Comparison of ENCODE assay signal across 8 mouse cellular contexts in the genomic region with DNA sequence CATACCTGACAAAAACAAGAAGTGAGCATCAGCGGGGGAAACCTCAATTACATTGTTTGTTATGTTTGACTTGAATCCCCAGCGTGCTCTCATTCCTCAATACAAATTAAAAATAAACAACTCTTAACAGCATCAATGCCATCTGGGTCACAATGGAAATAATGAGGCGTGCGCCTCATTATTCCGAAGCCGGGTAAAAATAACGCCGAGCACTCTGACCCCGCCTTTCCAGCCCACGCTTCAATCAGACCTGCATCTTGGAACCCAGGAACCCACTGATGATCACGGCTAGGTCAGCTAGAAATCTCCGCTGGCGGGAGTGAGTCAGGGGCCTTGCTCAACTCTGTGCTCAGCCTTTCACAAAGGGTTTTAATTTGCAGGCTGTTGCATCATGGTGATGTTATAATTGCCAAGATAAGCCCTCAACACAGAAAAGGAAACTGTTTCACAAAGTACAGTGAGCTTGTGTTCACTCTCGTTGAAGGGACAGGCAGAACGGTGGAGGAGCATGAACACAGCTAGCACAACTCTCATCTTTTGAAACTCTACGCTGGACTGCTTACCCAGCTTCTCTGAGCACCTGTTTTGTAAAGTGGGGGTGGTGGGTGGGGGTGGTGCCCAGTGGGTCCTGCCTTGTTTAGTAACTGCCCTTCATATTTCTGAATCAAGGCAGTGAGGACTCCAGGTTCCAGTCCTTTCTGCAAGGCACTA. TPM values are rescaled to one million over a fixed set of nuclear protein-coding genes. Genes with fewer than 3 reads are reported as not detected.
DNase-seq lines count a peak whose midpoint lies in the region; ATAC-seq and TF ChIP-seq lines count a peak whose summit lies in the region.

No protein-coding gene starts in this region.

- no peak for TF ChIP-seq CTCF in lung, postnatal 0 days (IDR thresholded peaks at IDR 0.05)
- no peak for TF ChIP-seq CTCF in small intestine, adult 2 months (IDR thresholded peaks at IDR 0.05; ENCODE audit: extremely low read depth, insufficient read length, insufficient replicate concordance, low read depth, low read length)

- no peaks in the 10 kb centered on the region for H3K9me3 ChIP-seq in embryonic facial prominence, embryonic 14.5 days (ENCODE audit: control insufficient read depth, low read length)
- no peaks in the 10 kb centered on the region for H3K9me3 ChIP-seq in hindbrain, embryonic 11.5 days (ENCODE audit: control insufficient read depth, low read length)
- H3K9me3 ChIP-seq in lung, postnatal 0 days (ENCODE audit: low read length) = no peaks in the 10 kb centered on the region

- ATAC-seq in embryonic facial prominence, embryonic 14.5 days (ENCODE audit: low read depth) = no peak
- no peak for ATAC-seq in hindbrain, embryonic 11.5 days (ENCODE audit: low FRiP score)
- peak; percentile 6 for ATAC-seq in lung, postnatal 0 days

- 0 out of 2 replicates have a peak overlapping the region, but pooled peaks have one; percentile 11 for H3K27ac ChIP-seq in embryonic facial prominence, embryonic 14.5 days (replicated peaks; ENCODE audit: low read depth, low read length)
- H3K27ac ChIP-seq in hindbrain, embryonic 11.5 days (ENCODE audit: low read depth, low read length) = no peak overlapping the region
- H3K27ac ChIP-seq in lung, postnatal 0 days (ENCODE audit: low read length) = peak overlapping the region; percentile 54; the same call in 1 of the 2 replicates
- H3K27ac ChIP-seq in small intestine, adult 2 months (ENCODE audit: insufficient read depth, low read depth, low read length) = peak overlapping the region; percentile 35

- H3K9ac ChIP-seq in embryonic facial prominence, embryonic 14.5 days (ENCODE audit: low read depth, low read length) = peak overlapping the region; percentile 27; the same call in 1 of the 2 replicates
- no peak overlapping the region for H3K9ac ChIP-seq in hindbrain, embryonic 11.5 days (ENCODE audit: low read depth, low read length)
- H3K9ac ChIP-seq in lung, postnatal 0 days (replicated peaks; ENCODE audit: low read depth) = no peak overlapping the region

- H3K4me3 ChIP-seq in embryonic facial prominence, embryonic 14.5 days (ENCODE audit: low read depth, low read length) = no peak overlapping the region; the same call in 1 of the 2 replicates
- no peak overlapping the region for H3K4me3 ChIP-seq in hindbrain, embryonic 11.5 days (ENCODE audit: low read depth, low read length)
- no peak overlapping the region; the same call in 1 of the 2 replicates for H3K4me3 ChIP-seq in lung, postnatal 0 days (ENCODE audit: low read depth, low read length)
- peak overlapping the region; percentile 13; the same call in 1 of the 2 replicates for H3K4me3 ChIP-seq in small intestine, adult 2 months (ENCODE audit: low read depth, low read length)

- DNase-seq in urinary bladder, postnatal 36 days (ENCODE audit: low spot score in 2 of 2) = peak; percentile 25 to 71
- DNase-seq in urinary bladder, adult 2 months (ENCODE audit: low spot score) = no peak
- DNase-seq in embryonic facial prominence, embryonic 14.5 days (ENCODE audit: low spot score) = peak; percentile 43
- DNase-seq in hindbrain, embryonic 11.5 days (ENCODE audit: low spot score) = peak; percentile 28
- peak; percentile 95 for DNase-seq in lung, postnatal 0 days (ENCODE audit: low spot score)
- no peak for DNase-seq in left cerebral cortex, postnatal 4 days
- no peak for DNase-seq in gastrocnemius, postnatal 10 days

- TF ChIP-seq EP300 in lung, postnatal 0 days (IDR thresholded peaks at IDR 0.05) = peak; percentile 86

- H3K4me1 ChIP-seq in embryonic facial prominence, embryonic 14.5 days (ENCODE audit: control insufficient read depth, insufficient read depth, low read length) = peaks cover 30% of the 10 kb centered on the region
- peaks cover 7% of the 10 kb centered on the region for H3K4me1 ChIP-seq in hindbrain, embryonic 11.5 days (replicated peaks; ENCODE audit: control insufficient read depth, insufficient read depth, low read length)
- peaks cover 9% of the 10 kb centered on the region; the same call in 1 of the 2 replicates for H3K4me1 ChIP-seq in lung, postnatal 0 days (ENCODE audit: insufficient read depth, low read depth, low read length)
- peaks cover 28% of the 10 kb centered on the region for H3K4me1 ChIP-seq in small intestine, adult 2 months (ENCODE audit: control insufficient read depth, insufficient read depth, insufficient read length, low read length)

- H3K27me3 ChIP-seq in embryonic facial prominence, embryonic 14.5 days (replicated peaks; ENCODE audit: control insufficient read depth, insufficient read depth, low read length) = no peaks in the 10 kb centered on the region
- peaks cover 1% of the 10 kb centered on the region; the same call in 1 of the 2 replicates for H3K27me3 ChIP-seq in hindbrain, embryonic 11.5 days (ENCODE audit: control insufficient read depth, insufficient read depth, low read length)
- no peaks in the 10 kb centered on the region for H3K27me3 ChIP-seq in lung, postnatal 0 days (replicated peaks; ENCODE audit: insufficient read depth, low read length)
- H3K27me3 ChIP-seq in small intestine, adult 2 months (ENCODE audit: control insufficient read depth, insufficient read depth, low read length) = no peaks in the 10 kb centered on the region

- H3K4me2 ChIP-seq in embryonic facial prominence, embryonic 14.5 days (ENCODE audit: low read depth, low read length) = peak overlapping the region; percentile 100
- peak overlapping the region; percentile 18; the same call in 1 of the 2 replicates for H3K4me2 ChIP-seq in hindbrain, embryonic 11.5 days (replicated peaks; ENCODE audit: low read depth, low read length)
- H3K4me2 ChIP-seq in lung, postnatal 0 days (replicated peaks; ENCODE audit: low read depth, low read length) = peak overlapping the region; percentile 99

- 27% methylated on average over 16 of the region's 16 CpGs for WGBS in embryonic facial prominence, embryonic 14.5 days
- WGBS in hindbrain, embryonic 11.5 days = 27% methylated on average over 16 of the region's 16 CpGs
- WGBS in lung, postnatal 0 days = 39% methylated on average over 16 of the region's 16 CpGs
- WGBS in small intestine, adult 2 months = 12% methylated on average over 16 of the region's 16 CpGs

- intact Hi-C loops in left cerebral cortex, postnatal 4 days (cut with DNase I) = loop anchor here (2.0 to 10.0 kb wide), 2 partner anchors 152 to 264 kb away; no protein-coding TSS in a partner anchor

- H3K36me3 ChIP-seq in embryonic facial prominence, embryonic 14.5 days (ENCODE audit: control insufficient read depth, insufficient read depth, low read length) = no peaks in the 10 kb centered on the region
- no peaks in the 10 kb centered on the region for H3K36me3 ChIP-seq in hindbrain, embryonic 11.5 days (ENCODE audit: control insufficient read depth, insufficient read depth, low read length)
- no peaks in the 10 kb centered on the region for H3K36me3 ChIP-seq in lung, postnatal 0 days (ENCODE audit: insufficient read depth, low read length)
- H3K36me3 ChIP-seq in small intestine, adult 2 months (ENCODE audit: control insufficient read depth, insufficient read depth, low read length) = no peaks in the 10 kb centered on the region

- no peak for TF ChIP-seq POLR2A in small intestine, adult 2 months (IDR thresholded peaks at IDR 0.05; ENCODE audit: low read depth, low read length)

RNA-seq across cellular contexts. Expression of a gene that starts 4.2 kb away (rescaled TPM):
- polyA plus RNA-seq in urinary bladder, adult 2 months (2012; rRNA removed) = 1.7 and 1.9 TPM in 2 replicates
- 27.2 and 30.4 TPM in 2 replicates for polyA plus RNA-seq in embryonic facial prominence, embryonic 14.5 days (2014; fragmentation: Nextera tagmentation; extraction: Ambion mirVana)
- 27.1 and 30.0 TPM in 2 replicates for polyA plus RNA-seq in hindbrain, embryonic 11.5 days (2014; fragmentation: Nextera tagmentation; extraction: Ambion mirVana)
- 18.6 and 18.7 TPM in 2 replicates for polyA plus RNA-seq in lung, postnatal 0 days (2015; fragmentation: Nextera tagmentation; extraction: Ambion mirVana)
- polyA plus RNA-seq in small intestine, adult 2 months (2012; rRNA removed) = 3.8 and 9.2 TPM in 2 replicates
- total RNA-seq in left cerebral cortex, postnatal 4 days (2021) = 10 to 100 TPM; 33.6 to 35.5 TPM
- total RNA-seq in gastrocnemius, postnatal 10 days (2021) = 10 to 100 TPM; 14.8 to 18.4 TPM

RNA-seq across cellular contexts. Expression of a gene that starts 47.2 kb away (rescaled TPM):
- 48.5 and 57.3 TPM in 2 replicates for polyA plus RNA-seq in urinary bladder, adult 2 months (2012; rRNA removed)
- polyA plus RNA-seq in embryonic facial prominence, embryonic 14.5 days (2014; fragmentation: Nextera tagmentation; extraction: Ambion mirVana) = 34.0 and 35.2 TPM in 2 replicates
- polyA plus RNA-seq in hindbrain, embryonic 11.5 days (2014; fragmentation: Nextera tagmentation; extraction: Ambion mirVana) = 44.3 and 46.9 TPM in 2 replicates
- polyA plus RNA-seq in lung, postnatal 0 days (2015; fragmentation: Nextera tagmentation; extraction: Ambion mirVana) = 43.3 and 45.1 TPM in 2 replicates
- 5.9 and 14.9 TPM in 2 replicates for polyA plus RNA-seq in small intestine, adult 2 months (2012; rRNA removed)
- 10 to 100 TPM; 50.7 to 53.7 TPM for total RNA-seq in left cerebral cortex, postnatal 4 days (2021)
- total RNA-seq in gastrocnemius, postnatal 10 days (2021) = 10 to 100 TPM; 47.7 to 50.8 TPM

Comparison
In these comparisons a context has a peak if more than half of its experiments do, and no peak if none do; other contexts are left out.
1. DNase-seq: peak in urinary bladder, postnatal 36 days (2 of 2), embryonic facial prominence, embryonic 14.5 days (single experiment), hindbrain, embryonic 11.5 days (single experiment) and lung, postnatal 0 days (single experiment); none in urinary bladder, adult 2 months (single experiment), left cerebral cortex, postnatal 4 days (single experiment) and gastrocnemius, postnatal 10 days (single experiment).
2. H3K4me2 ChIP-seq: peak in every context shown above with its lines; median percentile 100 in embryonic facial prominence, embryonic 14.5 days; 99 in lung, postnatal 0 days; 18 in hindbrain, embryonic 11.5 days.